ENCODE assay signal across 9 mouse cellular contexts in the genomic region with DNA sequence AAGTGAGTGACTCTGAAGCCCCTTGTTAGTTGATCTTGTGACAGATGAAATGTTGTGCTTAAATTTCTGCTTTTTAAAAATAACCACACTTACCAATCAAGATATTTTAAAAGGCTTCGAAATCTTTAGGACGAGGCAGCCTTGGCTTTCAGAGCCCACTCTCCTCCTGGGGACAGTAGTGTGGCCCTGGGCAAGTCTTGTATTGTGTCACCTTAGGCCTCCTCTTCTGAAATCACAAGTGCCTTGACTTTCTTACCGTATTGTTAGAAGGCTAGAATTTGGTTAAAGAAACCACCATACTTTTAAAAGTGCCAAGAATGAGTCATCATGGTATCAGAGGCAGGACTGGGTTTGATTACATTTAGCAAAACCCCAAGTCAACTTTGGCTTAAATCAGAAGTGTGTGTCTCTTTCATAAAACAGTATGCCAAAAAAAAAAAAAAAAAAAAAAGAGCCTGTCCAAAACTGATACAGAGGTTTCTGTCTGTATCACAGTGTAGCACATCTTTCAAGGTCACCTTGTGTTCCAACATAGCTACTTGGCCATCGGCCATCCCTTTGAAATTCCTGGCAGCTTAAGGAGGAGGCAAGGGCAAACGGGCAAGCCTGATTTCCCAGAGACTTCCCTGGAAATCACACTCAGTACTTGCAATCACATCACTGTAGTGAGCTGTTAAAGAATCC.
DNase-seq lines count a peak whose midpoint lies in the region.
"Had no signal": no experiment of that assay in that cellular context is flagged by ENCODE, and none has a peak within 500 bp of the region (broad histone marks: within the 10 kb centered on the region; RNA-seq: fewer than 3 reads in every experiment).

No protein-coding gene starts in this region.

- DNase-seq in cerebellum, adult 18-20 months: peak; percentile 23 to 31
- no peak for DNase-seq in cerebellum, adult 9-10 months
- peak; percentile 82 for DNase-seq in 416B (ENCODE audit: low read depth)
- peak; percentile 79 to 84 for DNase-seq in heart, adult 18-20 months
- peak; percentile 87 for DNase-seq in kidney, postnatal 14 days
- DNase-seq in right cerebral cortex, postnatal 14 days: no peak
- DNase-seq in spleen, postnatal 14 days (ENCODE audit: low spot score in 2 of 2): no peak
- no peak for DNase-seq in thymus, postnatal 36 days
- DNase-seq: retina, postnatal 1 day had no signal

Comparison
In these comparisons a context has a peak if more than half of its experiments do, and no peak if none do; other contexts are left out.
1. DNase-seq: peak in cerebellum, adult 18-20 months (2 of 2), 416B (single experiment), heart, adult 18-20 months (2 of 2) and kidney, postnatal 14 days (single experiment); none in cerebellum, adult 9-10 months (single experiment), right cerebral cortex, postnatal 14 days (single experiment), spleen, postnatal 14 days (0 of 2) and thymus, postnatal 36 days (0 of 2).